Mouse (Mus musculus): ENCODE measurements around the gene Kpna1. TPM values are rescaled to one million over a fixed set of nuclear protein-coding genes. Genes with fewer than 3 reads are reported as not detected.
"Not testable (repeated sequence)": the region's sequence is repeated elsewhere in the genome, so short reads cannot be mapped to it uniquely, and the experiment has no call there.

Gene Kpna1
- polyA plus RNA-seq, 1 experiment = 46.6 TPM

GRCm38 (mm10) chr16:36043964-36044363 lies 65.4 kb downstream of the Kpna1 start:
- TF ChIP-seq POLR2A (IDR thresholded peaks at IDR 0.05; ENCODE audit: borderline replicate concordance, insufficient read depth, low read length) (no peak), CTCF (IDR thresholded peaks at IDR 0.05; ENCODE audit: borderline replicate concordance, insufficient read depth, low read depth, low read length) (no peak)
- Histone ChIP-seq H3K27ac (ENCODE audit: insufficient read depth, low read length) (no peak overlapping the region), H3K27me3 (ENCODE audit: control insufficient read depth, insufficient read depth, low read length) (no peaks in the 10 kb centered on the region), H3K4me1 (ENCODE audit: control insufficient read depth, insufficient read depth, low read length) (0 out of 2 replicates have a peak, but pooled peaks cover 3% of the 10 kb centered on the region), H3K4me3 (replicated peaks; ENCODE audit: insufficient read depth, low read depth, low read length) (no peak overlapping the region)
- DNase-seq = no peak
- WGBS = 88% methylated on average over 4 of the region's 4 CpGs

- Histone ChIP-seq H3K4me3 (replicated peaks; ENCODE audit: insufficient read depth, low read depth, low read length) (no peak overlapping the region), H3K4me1 (ENCODE audit: control insufficient read depth, insufficient read depth, low read length) (0 out of 2 replicates have a peak, but pooled peaks cover 3% of the 10 kb centered on the region), H3K27ac (ENCODE audit: insufficient read depth, low read length) (no peak overlapping the region), H3K27me3 (ENCODE audit: control insufficient read depth, insufficient read depth, low read length) (no peaks in the 10 kb centered on the region)
- TF ChIP-seq CTCF (IDR thresholded peaks at IDR 0.05; ENCODE audit: borderline replicate concordance, insufficient read depth, low read depth, low read length) = no peak
- TF ChIP-seq POLR2A (IDR thresholded peaks at IDR 0.05; ENCODE audit: borderline replicate concordance, insufficient read depth, low read length) = no peak
- WGBS = 91% methylated on average over 4 of the region's 4 CpGs
- no peak for DNase-seq
These were observed 69.0 kb downstream of the Kpna1 start for GRCm38 (mm10) chr16:36047538-36047937.

- 93% methylated on average over 6 of the region's 6 CpGs for WGBS
- Histone ChIP-seq H3K4me3 (replicated peaks; ENCODE audit: insufficient read depth, low read depth, low read length) (no peak overlapping the region), H3K4me1 (ENCODE audit: control insufficient read depth, insufficient read depth, low read length) (no peaks in the 10 kb centered on the region), H3K27me3 (ENCODE audit: control insufficient read depth, insufficient read depth, low read length) (no peaks in the 10 kb centered on the region), H3K27ac (ENCODE audit: insufficient read depth, low read length) (no peak overlapping the region)
- DNase-seq = no peak
- no peak for TF ChIP-seq CTCF (IDR thresholded peaks at IDR 0.05; ENCODE audit: borderline replicate concordance, insufficient read depth, low read depth, low read length)
- TF ChIP-seq POLR2A (IDR thresholded peaks at IDR 0.05; ENCODE audit: borderline replicate concordance, insufficient read depth, low read length) = no peak
These were observed 72.9 kb downstream of the Kpna1 start for GRCm38 (mm10) chr16:36051491-36051890.

- no peak overlapping the region for H3K27ac ChIP-seq (ENCODE audit: insufficient read depth, low read length)
- no peak overlapping the region for H3K4me3 ChIP-seq (replicated peaks; ENCODE audit: insufficient read depth, low read depth, low read length)
- WGBS = 92% methylated on average over 6 of the region's 6 CpGs
- H3K27me3 ChIP-seq (ENCODE audit: control insufficient read depth, insufficient read depth, low read length) = no peaks in the 10 kb centered on the region
- TF ChIP-seq POLR2A (IDR thresholded peaks at IDR 0.05; ENCODE audit: borderline replicate concordance, insufficient read depth, low read length) (no peak), CTCF (IDR thresholded peaks at IDR 0.05; ENCODE audit: borderline replicate concordance, insufficient read depth, low read depth, low read length) (no peak)
- no peaks in the 10 kb centered on the region for H3K4me1 ChIP-seq (ENCODE audit: control insufficient read depth, insufficient read depth, low read length)
- DNase-seq = no peak
These were observed 75.2 kb downstream of the Kpna1 start for GRCm38 (mm10) chr16:36053524-36054275.

GRCm38 (mm10) chr16:36054920-36055319 lies 76.4 kb downstream of the Kpna1 start:
- no peaks in the 10 kb centered on the region for H3K4me1 ChIP-seq (ENCODE audit: control insufficient read depth, insufficient read depth, low read length)
- H3K27ac ChIP-seq (ENCODE audit: insufficient read depth, low read length) = no peak overlapping the region
- H3K27me3 ChIP-seq (ENCODE audit: control insufficient read depth, insufficient read depth, low read length) = no peaks in the 10 kb centered on the region
- H3K4me3 ChIP-seq (replicated peaks; ENCODE audit: insufficient read depth, low read depth, low read length) = no peak overlapping the region
- DNase-seq = no peak
- WGBS = 94% methylated on average over 8 of the region's 8 CpGs
- TF ChIP-seq POLR2A (IDR thresholded peaks at IDR 0.05; ENCODE audit: borderline replicate concordance, insufficient read depth, low read length) = no peak
- TF ChIP-seq CTCF (IDR thresholded peaks at IDR 0.05; ENCODE audit: borderline replicate concordance, insufficient read depth, low read depth, low read length) = no peak

GRCm38 (mm10) chr16:36056416-36056815 lies 77.9 kb downstream of the Kpna1 start:
- 85% methylated on average over 11 of the region's 11 CpGs for WGBS
- H3K27me3 ChIP-seq (ENCODE audit: control insufficient read depth, insufficient read depth, low read length) = no peaks in the 10 kb centered on the region
- H3K4me3 ChIP-seq (replicated peaks; ENCODE audit: insufficient read depth, low read depth, low read length) = no peak overlapping the region
- TF ChIP-seq CTCF (IDR thresholded peaks at IDR 0.05; ENCODE audit: borderline replicate concordance, insufficient read depth, low read depth, low read length) (no peak), POLR2A (IDR thresholded peaks at IDR 0.05; ENCODE audit: borderline replicate concordance, insufficient read depth, low read length) (no peak)
- no peak for DNase-seq
- H3K4me1 ChIP-seq (ENCODE audit: control insufficient read depth, insufficient read depth, low read length) = no peaks in the 10 kb centered on the region
- H3K27ac ChIP-seq (ENCODE audit: insufficient read depth, low read length) = no peak overlapping the region

GRCm38 (mm10) chr16:36057933-36058475 lies 79.5 kb downstream of the Kpna1 start:
- Histone ChIP-seq H3K27ac (ENCODE audit: insufficient read depth, low read length) (no peak overlapping the region), H3K4me3 (replicated peaks; ENCODE audit: insufficient read depth, low read depth, low read length) (no peak overlapping the region), H3K27me3 (ENCODE audit: control insufficient read depth, insufficient read depth, low read length) (no peaks in the 10 kb centered on the region), H3K4me1 (ENCODE audit: control insufficient read depth, insufficient read depth, low read length) (no peaks in the 10 kb centered on the region)
- TF ChIP-seq CTCF (IDR thresholded peaks at IDR 0.05; ENCODE audit: borderline replicate concordance, insufficient read depth, low read depth, low read length) = no peak
- no peak for TF ChIP-seq POLR2A (IDR thresholded peaks at IDR 0.05; ENCODE audit: borderline replicate concordance, insufficient read depth, low read length)
- no peak for DNase-seq
- 90% methylated on average over 8 of the region's 8 CpGs for WGBS

GRCm38 (mm10) chr16:36062534-36062933 lies 84.0 kb downstream of the Kpna1 start:
- DNase-seq; H3K27me3 ChIP-seq (ENCODE audit: control insufficient read depth, insufficient read depth, low read length); H3K4me3 ChIP-seq (replicated peaks; ENCODE audit: insufficient read depth, low read depth, low read length); H3K27ac ChIP-seq (ENCODE audit: insufficient read depth, low read length); H3K4me1 ChIP-seq (ENCODE audit: control insufficient read depth, insufficient read depth, low read length): not testable (repeated sequence)
- 90% methylated on average over 1 of the region's 1 CpGs for WGBS

All from cerebellum, adult 2 months (tissue).